Mouse (Mus musculus) urinary bladder, postnatal 10 days (tissue): ENCODE data around the gene Jdp2.

Experiments used
- DNase-seq: peaks from one replicate; pipeline ENCODE4 v3.0.0; 2022; ENCODE audit warnings: low spot score

Gene Jdp2

DNA sequence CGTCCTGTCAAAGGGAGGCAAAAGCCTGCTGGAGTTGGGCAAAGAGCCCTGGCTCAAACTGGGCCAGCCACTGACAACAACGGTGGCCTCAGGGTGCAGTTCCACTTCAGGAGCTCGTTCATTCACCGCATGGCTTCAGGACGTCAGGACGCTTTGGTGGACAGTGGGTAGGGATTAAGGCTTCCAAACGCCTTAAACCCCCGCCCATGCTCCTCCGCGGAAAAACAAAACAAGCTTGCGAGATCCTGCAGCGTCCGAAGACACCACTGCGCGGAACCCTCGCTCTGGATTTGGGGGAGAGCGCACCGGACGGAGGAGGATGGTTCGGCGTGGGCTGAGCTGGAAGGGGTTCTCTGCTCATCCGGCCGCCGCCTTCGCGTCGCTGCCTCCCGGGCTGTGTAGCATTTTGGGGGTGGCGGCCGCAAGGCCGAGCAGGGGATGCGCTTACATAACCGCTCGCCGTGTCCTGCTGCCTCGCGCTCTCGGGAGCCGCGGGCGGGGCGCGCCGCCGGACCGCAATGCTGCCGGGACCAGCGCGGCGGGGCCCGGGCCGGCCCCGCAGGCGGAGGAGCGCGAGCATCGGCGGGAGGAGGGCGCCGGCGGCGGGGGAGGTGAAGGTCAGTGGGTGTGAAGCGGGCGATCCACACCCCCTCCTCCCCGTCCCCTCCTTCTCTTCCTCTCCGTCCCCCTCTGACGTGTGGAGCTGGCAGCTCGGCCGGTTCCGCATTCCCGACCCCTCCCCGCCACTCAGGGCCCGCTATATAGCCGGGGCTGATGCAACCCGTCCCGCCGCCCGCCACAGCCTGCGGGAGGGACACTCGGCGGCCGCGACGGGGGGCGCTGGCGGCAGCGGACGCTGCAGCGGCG, at the start of gene Jdp2:
Gene Jdp2, plus strand, starts transcription at position 417 of the 867 bp plus-strand sequence.
- peak; percentile 81 for DNase-seq

DNA sequence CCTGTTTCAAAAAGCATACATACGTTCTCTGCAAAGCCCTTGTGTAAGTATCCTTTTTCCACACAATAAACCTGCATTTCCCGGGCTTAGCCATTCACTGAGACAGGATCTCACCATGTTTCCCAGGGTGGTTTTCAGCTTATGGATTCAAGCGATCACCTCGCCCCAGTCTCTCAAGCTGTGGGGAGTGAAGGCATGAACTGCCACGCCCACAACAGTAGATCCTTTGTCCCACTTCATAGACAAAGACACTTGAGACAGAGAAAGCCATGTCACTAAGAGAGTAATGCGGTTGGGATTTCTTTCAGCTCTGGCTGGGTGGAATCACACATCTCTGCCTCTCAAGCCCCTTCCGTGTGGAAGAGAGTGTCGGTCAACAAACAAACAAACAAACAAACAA, 49.2 kb upstream of the Jdp2 start:
- DNase-seq = no peak

GRCm38 (mm10) chr12:85550435-85550834, 48.4 kb upstream of the Jdp2 start:
- no peak for DNase-seq

- DNase-seq = no peak
Measured at GRCm38 (mm10) chr12:85559299-85559698, 39.5 kb upstream of the Jdp2 start.

DNA sequence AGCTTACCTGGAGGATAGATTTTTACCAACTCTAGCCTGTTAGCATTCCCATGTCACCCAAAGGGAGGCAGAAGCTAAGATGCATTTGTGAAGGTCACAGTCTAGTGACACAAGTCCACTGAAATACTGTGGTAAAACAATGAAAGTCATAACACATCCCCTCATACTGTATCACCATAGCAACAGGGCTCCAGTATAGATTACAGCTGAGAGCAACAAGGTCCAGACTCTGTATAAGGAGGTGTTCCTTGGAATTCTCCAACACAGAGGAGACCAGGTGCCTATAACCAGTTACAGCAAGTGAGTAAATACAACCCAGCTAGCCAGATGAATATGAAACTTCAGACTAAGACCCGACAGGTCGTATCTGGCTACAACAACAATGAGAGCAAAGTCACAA, 33.4 kb upstream of the Jdp2 start:
- DNase-seq = no peak

- DNase-seq = no peak
Measured at GRCm38 (mm10) chr12:85568298-85568697, 30.5 kb upstream of the Jdp2 start.

DNA sequence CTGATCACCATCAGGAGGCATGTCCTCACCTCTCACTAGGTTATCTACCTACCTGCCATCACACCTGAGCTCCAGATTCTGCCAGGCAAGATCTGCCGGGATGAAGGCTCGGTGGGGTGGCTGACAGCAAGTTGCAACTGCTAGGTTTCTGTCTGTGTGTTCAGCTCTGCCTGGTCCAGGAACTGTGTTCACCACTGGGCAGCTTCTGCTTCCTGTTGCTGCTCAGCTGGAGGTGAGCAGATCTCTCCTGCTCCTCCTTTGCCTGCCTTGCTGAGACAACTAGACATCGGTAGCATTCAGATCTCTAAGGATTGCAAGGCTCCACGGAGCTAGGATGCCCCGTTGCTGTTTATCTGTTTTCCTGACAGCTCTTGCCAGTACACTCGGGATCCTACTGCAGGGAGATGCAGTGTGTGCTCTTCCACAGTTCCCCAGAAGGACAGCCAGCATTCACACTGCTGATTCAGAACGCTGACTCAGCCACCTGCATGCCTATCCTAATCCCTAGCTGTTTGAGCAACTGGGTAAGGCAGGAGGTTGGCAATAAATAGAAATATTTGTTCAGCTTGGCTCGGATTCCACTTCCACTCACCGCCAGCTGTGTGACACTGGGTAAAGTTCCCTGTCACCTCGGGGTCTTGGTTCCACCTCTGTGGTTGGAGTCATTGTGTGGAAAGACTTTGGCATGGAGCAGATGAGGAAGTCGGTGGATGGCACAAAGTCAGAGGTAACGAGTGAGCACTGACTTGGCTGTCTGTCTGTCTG, 29.3 kb upstream of the Jdp2 start:
- no peak for DNase-seq

DNA sequence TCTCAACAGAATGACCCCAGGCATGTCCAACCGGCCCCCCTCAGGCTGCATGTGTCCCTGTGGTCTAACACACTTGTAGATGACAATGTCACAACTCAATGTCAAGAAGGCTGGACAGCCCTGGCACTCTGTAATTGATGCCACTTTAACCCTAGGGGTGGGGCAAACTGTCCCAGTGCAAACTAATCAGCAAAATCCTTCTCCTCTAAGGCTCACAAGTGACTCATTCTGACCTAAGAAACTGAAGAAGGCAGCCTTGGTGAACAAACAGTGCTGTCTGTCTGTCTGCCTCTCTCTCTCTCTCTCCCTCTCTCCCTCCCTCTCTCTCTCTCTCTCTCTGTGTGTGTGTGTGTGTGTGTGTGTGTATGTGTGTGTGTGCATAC, 28.7 kb upstream of the Jdp2 start:
- DNase-seq = no peak

DNA sequence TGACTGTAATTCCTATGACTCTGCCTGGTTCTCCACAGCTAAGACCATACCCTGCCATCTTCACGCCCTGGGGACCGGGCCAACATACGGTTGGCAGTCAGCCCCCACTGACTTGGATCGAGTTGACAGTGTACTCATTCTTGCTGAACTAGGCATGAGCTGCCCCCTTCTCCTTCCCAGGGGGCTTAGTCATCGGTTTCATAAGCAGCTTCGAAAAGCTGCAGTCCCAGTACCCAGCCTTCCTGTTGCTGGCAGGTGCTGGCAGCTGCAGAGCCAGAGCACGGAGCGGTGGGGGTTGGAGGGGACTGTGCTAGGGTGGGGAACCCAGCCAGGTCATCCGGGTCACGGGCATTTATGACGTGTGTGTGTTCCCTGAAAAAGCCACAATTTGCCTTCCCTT, 27.5 kb upstream of the Jdp2 start:
- no peak for DNase-seq

GRCm38 (mm10) chr12:85572047-85572475, 26.8 kb upstream of the Jdp2 start:
- no peak for DNase-seq

GRCm38 (mm10) chr12:85574806-85575495, 23.9 kb upstream of the Jdp2 start:
- DNase-seq = no peak

GRCm38 (mm10) chr12:85575496-85575840, 23.4 kb upstream of the Jdp2 start:
- DNase-seq = no peak

DNA sequence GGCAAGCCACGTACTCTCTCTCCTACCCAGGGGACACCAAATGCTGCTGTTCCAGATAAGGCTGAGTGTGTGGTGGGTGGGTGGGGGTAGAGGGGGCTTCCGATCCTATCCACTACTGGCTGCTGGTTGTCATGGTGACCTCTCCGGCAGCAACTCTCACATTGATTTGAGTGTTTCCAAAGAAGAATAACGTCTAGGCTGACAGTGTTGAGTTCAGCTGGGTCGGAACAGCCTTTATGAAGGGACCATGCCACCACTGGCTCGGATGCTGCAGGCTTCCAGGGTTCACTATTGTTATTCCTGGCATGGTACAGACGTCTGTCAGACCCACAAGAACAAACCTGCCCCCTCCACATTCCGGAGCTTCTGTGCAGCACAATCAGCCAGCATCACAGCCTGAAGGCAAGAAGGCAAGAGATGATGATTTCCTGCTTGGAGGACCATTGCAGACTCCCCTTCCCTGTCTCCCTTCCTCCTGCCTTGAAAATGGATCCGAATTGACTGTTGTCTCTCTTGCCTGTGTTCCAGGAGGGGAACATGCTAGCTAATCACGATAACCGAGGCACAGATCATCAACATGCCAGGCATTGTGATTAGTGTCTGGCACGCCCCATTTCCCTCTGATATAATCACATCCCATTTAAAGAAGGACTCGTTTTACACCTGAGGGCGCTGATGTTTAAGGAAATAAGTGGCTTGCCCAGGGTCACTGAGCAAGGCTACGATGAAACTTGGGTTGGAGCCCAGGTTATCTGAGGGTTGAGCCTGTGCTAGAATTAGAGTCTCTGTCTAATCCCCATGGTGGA, 17.4 kb upstream of the Jdp2 start:
- DNase-seq = no peak

DNA sequence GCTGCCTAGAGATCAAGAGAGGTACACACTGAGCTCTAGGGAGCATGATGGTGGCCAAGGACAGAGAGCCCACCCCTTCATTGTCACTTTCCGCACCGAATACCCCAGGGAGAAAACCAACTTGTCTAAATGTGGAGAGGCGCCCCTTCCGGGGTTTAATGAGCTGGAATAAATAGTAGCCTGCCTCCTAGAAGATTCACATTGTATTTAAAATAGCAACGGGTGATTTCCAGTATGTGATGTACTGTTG, 16.8 kb upstream of the Jdp2 start:
- DNase-seq = no peak

- DNase-seq = no peak
Measured at GRCm38 (mm10) chr12:85585761-85586258, 13.0 kb upstream of the Jdp2 start.

DNA sequence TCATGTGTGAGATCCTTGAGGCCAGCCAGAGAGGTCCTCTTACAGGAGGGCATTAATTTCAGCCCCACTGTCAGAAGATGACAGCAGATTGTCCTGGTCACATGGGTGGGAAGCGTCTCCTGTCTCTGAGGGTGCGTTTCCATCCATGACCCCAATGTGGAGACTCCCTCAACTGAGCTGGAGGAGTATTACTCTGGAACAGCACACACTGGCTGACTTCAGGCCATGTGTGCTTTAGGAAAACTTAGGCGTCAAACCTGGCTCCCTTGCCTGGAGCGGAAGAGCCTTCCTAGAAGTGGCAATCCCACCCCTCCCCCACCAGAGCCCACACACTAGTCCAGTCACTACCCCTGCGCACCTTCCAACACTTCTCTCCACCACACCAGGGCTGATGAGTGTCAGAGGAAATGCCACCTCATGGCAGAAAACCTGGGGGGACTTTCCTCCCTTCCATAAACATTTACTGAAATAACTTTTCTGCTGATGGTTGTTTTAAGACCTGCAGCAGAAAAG, 8.9 kb upstream of the Jdp2 start:
- DNase-seq = no peak

GRCm38 (mm10) chr12:85592943-85593342, 5.9 kb upstream of the Jdp2 start:
- DNase-seq = no peak

DNA sequence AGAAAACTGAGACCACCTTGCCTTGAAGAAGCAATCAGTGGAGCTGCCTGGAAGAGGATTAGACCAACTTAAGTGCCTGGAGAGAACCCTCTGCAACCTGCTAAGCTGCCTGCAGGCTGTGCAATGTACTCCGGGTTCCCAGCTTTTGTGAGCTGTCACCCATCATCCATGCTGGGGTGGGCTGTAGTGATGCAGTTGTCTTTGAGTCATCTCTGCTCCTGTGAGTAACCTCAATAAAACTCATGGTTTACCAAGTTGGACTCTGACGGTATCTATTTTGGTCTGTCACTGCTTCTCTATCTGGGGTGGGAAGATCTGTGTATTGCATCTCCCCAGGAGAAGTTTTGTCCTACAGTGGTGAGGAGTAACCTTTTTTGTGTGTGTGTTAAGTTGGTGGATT, 4.4 kb upstream of the Jdp2 start:
- DNase-seq = no peak

DNA sequence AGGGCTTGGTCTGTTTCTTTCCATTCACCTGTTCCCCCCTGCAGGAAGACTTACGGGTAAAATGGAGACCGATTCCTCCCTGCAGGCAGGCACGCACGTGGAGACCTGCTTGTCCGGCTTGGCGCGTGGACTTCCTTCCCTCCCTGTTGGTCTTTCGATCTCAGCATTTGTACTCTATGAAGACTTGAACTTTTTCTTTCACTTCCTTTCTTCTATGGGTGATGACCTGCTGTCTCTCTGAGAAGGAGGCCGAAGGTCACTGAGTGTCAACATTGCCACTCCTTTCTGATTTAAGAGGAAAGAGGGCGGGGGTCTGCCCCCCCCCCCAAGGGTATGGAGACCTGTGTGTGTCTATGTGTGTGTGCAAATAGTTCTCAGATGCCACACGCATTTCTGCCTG, 774 bp upstream of the Jdp2 start:
- DNase-seq = no peak

DNA sequence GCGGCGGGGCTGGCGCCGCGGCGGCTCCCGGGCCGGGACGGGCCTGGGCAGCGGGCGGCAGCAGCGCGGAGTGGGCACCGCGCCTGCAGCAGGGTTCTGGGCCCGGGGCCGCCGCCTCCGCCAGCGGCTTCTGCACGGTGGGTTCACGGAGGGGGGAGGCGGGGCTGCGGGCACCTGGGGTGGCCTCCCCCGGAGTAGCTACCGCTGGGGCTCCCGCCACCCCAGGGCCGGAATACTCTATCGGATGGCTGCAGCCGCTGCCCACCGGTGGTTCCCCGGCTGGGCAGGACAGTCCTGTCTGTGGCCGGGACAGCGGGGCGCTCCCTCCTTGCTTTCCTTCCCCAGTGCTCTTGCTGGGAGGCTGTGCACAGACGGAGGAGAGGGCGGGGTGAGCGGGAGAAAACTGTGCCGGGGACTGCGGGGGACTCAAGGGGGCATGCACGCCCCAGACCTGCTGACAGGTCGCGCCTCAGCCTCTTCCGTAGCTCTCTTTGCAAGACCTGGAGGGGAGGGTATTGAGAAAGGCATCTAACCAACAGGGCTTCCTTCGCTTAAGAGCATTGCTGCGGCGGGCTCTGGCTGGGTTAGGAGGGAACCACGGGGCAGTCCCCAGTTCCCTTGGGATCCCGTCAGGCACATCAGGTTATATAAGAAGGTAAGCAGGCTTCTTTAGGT, 788 bp downstream of the Jdp2 start:
- no peak for DNase-seq

GRCm38 (mm10) chr12:85600637-85601036, 1.8 kb downstream of the Jdp2 start:
- DNase-seq = no peak
